Mouse (Mus musculus) stomach, embryonic 14.5 days (tissue): ENCODE data around the gene Aff4. TPM values are rescaled to one million over a fixed set of nuclear protein-coding genes. Genes with fewer than 3 reads are reported as not detected.

Experiments used
- ATAC-seq: fragments of 200-750 bp; cut with Nextera tagmentation; 2 replicates; pipeline ENCODE4 v1.8.0; 2017; ENCODE audit warnings: low read depth, moderate TSS enrichment; ENCODE audit not compliant: insufficient number of reproducible peaks, insufficient read depth, low FRiP score
- H3K27ac ChIP-seq: fragments of 300-500 bp; sonication (generic); 2 replicates; pipeline ENCODE4 v1.5.1; 2014; ENCODE audit warnings: mild to moderate bottlenecking, low read length, moderate library complexity, mixed read lengths
- H3K27me3 ChIP-seq: fragments of 300-500 bp; sonication (generic); 2 replicates; pipeline ENCODE4 v1.6.1; 2014; ENCODE audit warnings: low read length, control low read depth, mixed read lengths; ENCODE audit not compliant: control insufficient read depth, insufficient read depth
- H3K36me3 ChIP-seq: fragments of 300-500 bp; sonication (generic); 2 replicates; pipeline ENCODE4 v1.6.1; 2014; ENCODE audit warnings: mild to moderate bottlenecking, control low read depth, low read length, moderate library complexity, mixed read lengths; ENCODE audit not compliant: control insufficient read depth, insufficient read depth
- H3K4me1 ChIP-seq: fragments of 300-500 bp; sonication (generic); 2 replicates; pipeline ENCODE4 v1.6.1; 2014; ENCODE audit warnings: low read length, control low read depth, mixed read lengths; ENCODE audit not compliant: control insufficient read depth, insufficient read depth
- H3K4me2 ChIP-seq: fragments of 300-500 bp; sonication (generic); replicated peaks from 2 replicates; pipeline ENCODE4 v1.6.1; 2014; ENCODE audit warnings: low read depth, low read length, control low read depth
- H3K4me3 ChIP-seq: fragments of 300-500 bp; sonication (generic); 2 replicates; pipeline ENCODE4 v1.5.1; 2014; ENCODE audit warnings: low read depth, low read length, control low read depth
- H3K9ac ChIP-seq: fragments of 300-500 bp; sonication (generic); replicated peaks from 2 replicates; pipeline ENCODE4 v1.6.1; 2014; ENCODE audit warnings: low read depth, mild to moderate bottlenecking, control low read depth, low read length, moderate library complexity, mixed read lengths
- H3K9me3 ChIP-seq: fragments of 300-500 bp; sonication (generic); 2 replicates; pipeline ENCODE4 v1.6.1; 2016; ENCODE audit warnings: low read depth, low read length, control low read depth; ENCODE audit not compliant: control insufficient read depth
- WGBS: fragments of 180-500 bp; shearing (Covaris S2); extraction: QIAGEN DNeasy Blood & Tissue Kit; methylation state at CpG from one replicate; pipeline ENCODE4 v1.1.7; 2014; 5-methylcytosine and 5-hydroxymethylcytosine counted together
- polyA plus RNA-seq: library from polyadenylated mRNA; unstranded; fragments of >200 nt; fragmentation: Nextera tagmentation; extraction: Ambion mirVana; gene quantifications from 2 replicates; pipeline ENCODE4 v1.2.1, GENCODE M21; 2014

Aff4 gene
- polyA plus RNA-seq, 1 experiment from 2014 or later: 93.6 TPM

- ATAC-seq: no peak
- Histone ChIP-seq H3K27me3 (no peaks in the 10 kb centered on the region), H3K4me1 (no peaks in the 10 kb centered on the region)
These were observed 101.8 kb downstream of the Aff4 start for GRCm38 (mm10) chr11:53452396-53452795.

GRCm38 (mm10) chr11:53453031-53453430, 102.4 kb downstream of the Aff4 start:
- Histone ChIP-seq H3K27me3 (no peaks in the 10 kb centered on the region), H3K4me2 (no peak overlapping the region), H3K4me1 (no peaks in the 10 kb centered on the region), H3K9me3 (no peaks in the 10 kb centered on the region), H3K9ac (no peak overlapping the region), H3K36me3 (no peaks in the 10 kb centered on the region), H3K4me3 (no peak overlapping the region), H3K27ac (no peak overlapping the region)
- no peak for ATAC-seq
- 82% methylated on average over 5 of the region's 5 CpGs for WGBS

More at GRCm38 (mm10) chr11:53452396-53452795, 101.8 kb downstream of the Aff4 start:
- Histone ChIP-seq H3K9me3 (no peaks in the 10 kb centered on the region), H3K9ac (no peak overlapping the region), H3K4me2 (no peak overlapping the region), H3K36me3 (no peaks in the 10 kb centered on the region), H3K27ac (no peak overlapping the region), H3K4me3 (no peak overlapping the region)
- WGBS: 95% methylated on average over 9 of the region's 9 CpGs

- Histone ChIP-seq H3K9ac (peak within 1 kb of the TSS; percentile 32), H3K27me3 (0 out of 2 replicates have a peak, but pooled peaks cover under 1% of the 10 kb centered on the region), H3K4me1 (no peaks in the 10 kb centered on the region), H3K4me2 (peak within 1 kb of the TSS; percentile 78), H3K27ac (no peak within 1 kb of the TSS), H3K9me3 (no peaks in the 10 kb centered on the region), H3K36me3 (no peaks in the 10 kb centered on the region), H3K4me3 (peak within 1 kb of the TSS; percentile 49)
- 3% methylated on average over 42 of the region's 42 CpGs for WGBS
- peak; percentile 86 for ATAC-seq
These were observed 106.1 kb downstream of the Aff4 start, which contains the start of the genes Gm10447 and Shroom1 for GRCm38 (mm10) chr11:53456474-53457371. Gene Gm10447 (minus strand): TSS chr11:53457110. Gene Shroom1 (plus strand): TSS chr11:53457205.

- Histone ChIP-seq H3K4me3 (peak overlapping the region; percentile 49), H3K9me3 (no peaks in the 10 kb centered on the region), H3K36me3 (no peaks in the 10 kb centered on the region), H3K27me3 (peaks cover 4% of the 10 kb centered on the region; the same call in 1 of the 2 replicates), H3K9ac (peak overlapping the region; percentile 32; the same call in 1 of the 2 replicates), H3K4me1 (no peaks in the 10 kb centered on the region), H3K4me2 (peak overlapping the region; percentile 78), H3K27ac (no peak overlapping the region)
- ATAC-seq: no peak; the same call in 1 of the 2 replicates
- WGBS: 8% methylated on average over 29 of the region's 29 CpGs
These were observed 106.8 kb downstream of the Aff4 start for GRCm38 (mm10) chr11:53457372-53457954.

- Histone ChIP-seq H3K36me3 (no peaks in the 10 kb centered on the region), H3K27ac (no peak overlapping the region), H3K9me3 (no peaks in the 10 kb centered on the region), H3K4me3 (no peak overlapping the region), H3K4me1 (peaks cover 5% of the 10 kb centered on the region; the same call in 1 of the 2 replicates), H3K4me2 (no peak overlapping the region), H3K27me3 (peaks cover 17% of the 10 kb centered on the region), H3K9ac (no peak overlapping the region)
- WGBS: 61% methylated on average over 3 of the region's 3 CpGs
- ATAC-seq: no peak
These were observed 108.4 kb downstream of the Aff4 start for GRCm38 (mm10) chr11:53458996-53459395.

- Histone ChIP-seq H3K36me3 (no peaks in the 10 kb centered on the region), H3K4me3 (no peak overlapping the region), H3K27me3 (peaks cover 27% of the 10 kb centered on the region), H3K9me3 (peaks cover 3% of the 10 kb centered on the region; the same call in 1 of the 2 replicates), H3K4me2 (no peak overlapping the region), H3K4me1 (peaks cover 5% of the 10 kb centered on the region; the same call in 1 of the 2 replicates), H3K27ac (no peak overlapping the region), H3K9ac (no peak overlapping the region)
- ATAC-seq: no peak
- WGBS: 80% methylated on average over 3 of the region's 3 CpGs
These were observed 109.6 kb downstream of the Aff4 start for GRCm38 (mm10) chr11:53460192-53460591.

GRCm38 (mm10) chr11:53461727-53462126, 111.1 kb downstream of the Aff4 start:
- no peak overlapping the region for H3K9ac ChIP-seq
- H3K4me3 ChIP-seq: no peak overlapping the region
- H3K36me3 ChIP-seq: no peaks in the 10 kb centered on the region
- H3K27me3 ChIP-seq: peaks cover 28% of the 10 kb centered on the region
- ATAC-seq: no peak
- WGBS: 33% methylated on average over 5 of the region's 5 CpGs
- no peak overlapping the region for H3K27ac ChIP-seq
- H3K4me1 ChIP-seq: peaks cover 11% of the 10 kb centered on the region
- no peak overlapping the region for H3K4me2 ChIP-seq
- H3K9me3 ChIP-seq: peaks cover 3% of the 10 kb centered on the region; the same call in 1 of the 2 replicates
